Mouse (Mus musculus) ES-E14 (cell line): Measurements from ENCODE around the gene Alg14.

Experiments
- CHD2 ChIP-seq: IDR thresholded peaks from 2 replicates; pipeline ENCODE4 v1.6.1; 2014; ENCODE audit warnings: mild to moderate bottlenecking, low read depth, low read length, inconsistent platforms
- HCFC1 ChIP-seq: IDR thresholded peaks from 2 replicates; pipeline ENCODE4 v1.6.1; 2012; ENCODE audit warnings: low read length, inconsistent platforms, borderline replicate concordance; ENCODE audit not compliant: insufficient read depth

DNA sequence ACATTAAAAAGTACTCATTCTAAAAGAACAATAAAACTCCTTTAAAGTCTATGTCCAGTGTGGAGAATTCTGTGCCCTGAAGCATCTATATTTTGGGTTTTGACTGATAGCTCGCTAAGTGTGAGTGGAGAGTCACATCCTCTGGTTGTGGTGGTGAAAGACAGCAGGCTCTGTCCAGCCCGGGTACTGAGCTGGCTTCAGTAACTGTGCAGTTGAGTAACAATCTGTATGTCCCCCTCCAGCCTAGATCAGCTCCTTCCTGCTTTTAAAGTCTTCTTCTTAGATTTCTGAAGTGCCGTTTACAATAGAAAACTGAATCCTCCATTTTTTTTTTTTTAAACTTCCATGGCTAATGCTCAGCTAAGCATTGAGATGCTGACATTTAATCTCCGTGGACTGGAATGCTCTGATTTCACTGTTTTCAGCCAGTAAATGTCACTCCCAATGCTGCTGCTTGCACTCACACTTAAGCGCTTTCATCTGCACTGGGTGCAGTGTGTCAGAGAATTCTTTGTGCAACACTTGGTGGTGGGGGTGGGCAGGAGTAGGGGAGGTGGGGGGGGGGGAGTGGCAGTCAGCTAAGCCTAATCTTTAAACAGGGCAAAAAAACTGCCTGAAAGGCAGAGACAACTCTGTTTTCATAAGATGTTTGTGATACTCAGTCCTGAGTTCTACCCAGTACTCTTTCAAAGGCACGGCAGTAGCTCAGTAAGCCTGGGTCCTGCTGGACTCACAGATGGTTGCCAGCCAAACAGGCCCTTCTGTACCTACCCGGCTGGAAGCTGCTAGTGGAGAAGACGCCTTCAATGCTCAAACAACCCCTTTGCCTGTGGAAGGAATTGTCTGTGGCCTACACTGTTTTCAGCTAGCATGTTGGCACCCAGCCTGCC is 52.7 kb downstream of the Alg14 start:
- TF ChIP-seq CHD2 (no peak), HCFC1 (no peak)
